Mouse (Mus musculus): ENCODE measurements at regions not wholly inside any gene's neighbourhood (a gene's known extent, or its start where the extent isn't known, plus 50 kb on each side); places are given as distances from the start of the nearest gene placed in this dataset.

- in situ Hi-C loops (cut with MboI; ENCODE audit: low pct_unique_long_range_greater_than_20kb), result no loop called here
- ATAC-seq (no peak), DNase-seq (ENCODE audit: low read depth, low spot score) (no peak)
- ChIA-PET CTCF (interaction anchor here (1.8 to 2.1 kb wide), 2 partner anchors 15 to 21 kb away, joined by 4 to 10 read pairs; no protein-coding TSS in a partner anchor), POLR2A (no interaction called here)
- TF ChIP-seq CTCF (IDR thresholded peaks at IDR 0.05), result no peak
- H3K27me3 ChIP-seq, result no peaks in the 10 kb centered on the region
Measured at GRCm38 (mm10) chr3:103408724-103409123, 129.6 kb downstream of the Trim33 start.

GRCm38 (mm10) chr3:103412247-103412646 is 133.2 kb downstream of the Trim33 start:
- no peak for TF ChIP-seq CTCF (IDR thresholded peaks at IDR 0.05)
- in situ Hi-C loops (cut with MboI; ENCODE audit: low pct_unique_long_range_greater_than_20kb), result no loop called here
- POLR2A ChIA-PET, result no interaction called here
- no peak for ATAC-seq
- no peaks in the 10 kb centered on the region for H3K27me3 ChIP-seq
- CTCF ChIA-PET, result interaction anchor here (1.1 to 3.7 kb wide), 4 partner anchors 14 to 328 kb away, joined by 3 to 10 read pairs (median 4); partner anchors contain the start of gene Olfml3
- no peak for DNase-seq (ENCODE audit: low read depth, low spot score)

DNA sequence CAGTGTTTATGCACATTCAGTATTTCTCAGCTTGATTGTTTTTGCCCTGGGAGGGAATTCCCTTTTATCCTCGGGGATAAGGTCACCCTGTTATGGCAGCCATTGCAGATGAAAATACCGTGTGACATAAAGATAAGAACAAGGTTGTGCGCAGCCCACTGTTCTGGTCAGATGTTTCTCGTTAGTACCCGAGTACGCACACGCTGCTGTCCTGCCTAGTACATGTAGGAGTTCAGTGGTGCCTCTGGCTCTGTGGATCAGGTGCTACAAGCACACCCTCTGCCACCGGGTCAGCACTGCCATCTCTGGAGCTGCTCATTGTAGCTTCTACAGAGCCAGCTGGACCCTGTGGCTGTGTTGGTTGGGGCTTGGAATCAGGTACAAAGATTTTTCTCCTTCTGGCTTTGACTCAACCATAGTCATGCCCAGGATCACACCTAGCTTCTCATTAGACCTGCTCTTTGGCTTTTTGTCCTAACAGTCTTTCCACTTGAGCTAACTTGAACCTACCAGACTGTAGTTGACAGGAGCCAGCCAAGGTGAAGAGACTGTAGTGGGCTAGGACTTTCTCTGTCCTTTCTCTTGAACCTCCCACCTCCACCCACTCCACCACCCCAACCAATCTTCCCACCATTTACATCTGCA is 136.1 kb downstream of the Trim33 start:
- CTCF ChIA-PET, result interaction anchor here (0.8 to 2.8 kb wide), 4 partner anchors 9 to 387 kb away, joined by 3 to 6 read pairs (median 4); partner anchors contain the start of gene Olfml3
- POLR2A ChIA-PET, result no interaction called here
- no peak for ATAC-seq

GRCm38 (mm10) chr3:103416296-103416695 is 137.2 kb downstream of the Trim33 start:
- no peak for TF ChIP-seq CTCF (IDR thresholded peaks at IDR 0.05)
- POLR2A ChIA-PET, result no interaction called here
- H3K27me3 ChIP-seq, result no peaks in the 10 kb centered on the region
- CTCF ChIA-PET, result interaction anchor here (1.2 to 2.8 kb wide), 2 partner anchors 10 to 322 kb away, joined by 3 to 6 read pairs; partner anchors contain the start of gene Olfml3
- DNase-seq (ENCODE audit: low read depth, low spot score) (no peak), ATAC-seq (no peak)
- in situ Hi-C loops (cut with MboI; ENCODE audit: low pct_unique_long_range_greater_than_20kb), result no loop called here

More for the DNA sequence above, 136.1 kb downstream of the Trim33 start:
- in situ Hi-C loops (cut with MboI; ENCODE audit: low pct_unique_long_range_greater_than_20kb), result no loop called here
- DNase-seq (ENCODE audit: low read depth, low spot score), result no peak
- no peaks in the 10 kb centered on the region for H3K27me3 ChIP-seq
- no peak for TF ChIP-seq CTCF (IDR thresholded peaks at IDR 0.05)

DNA sequence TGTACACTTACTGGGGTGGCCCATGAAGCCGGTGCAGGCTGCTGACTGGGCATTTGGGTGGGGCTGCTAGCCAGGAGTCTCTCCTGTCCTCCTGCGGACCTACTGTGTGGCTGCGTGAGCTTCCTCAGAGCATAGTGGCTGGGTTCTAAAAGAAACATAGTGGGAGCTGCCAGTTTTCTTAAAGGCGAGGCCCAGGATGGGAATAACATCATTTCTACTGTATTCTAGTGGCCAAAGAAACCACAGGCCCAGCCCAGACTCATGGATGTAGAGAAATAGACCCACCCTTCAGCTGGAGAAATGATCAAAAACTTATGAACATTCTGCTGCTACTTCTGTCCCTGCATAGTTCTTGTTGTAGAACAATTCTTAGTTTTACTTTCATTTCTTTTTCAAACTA is 138.7 kb downstream of the Trim33 start:
- POLR2A ChIA-PET, result no interaction called here
- ATAC-seq (no peak), DNase-seq (ENCODE audit: low read depth, low spot score) (no peak)

GRCm38 (mm10) chr3:103419761-103420620 is 140.9 kb downstream of the Trim33 start:
- in situ Hi-C loops (cut with MboI; ENCODE audit: low pct_unique_long_range_greater_than_20kb), result no loop called here
- POLR2A ChIA-PET, result interaction anchor here (0.7 kb wide), 1 partner anchor 316 kb away, joined by 3 read pairs; no protein-coding TSS in a partner anchor
- CTCF ChIA-PET, result interaction anchor here (0.7 to 1.9 kb wide), 7 partner anchors 9 to 339 kb away, joined by 3 to 10 read pairs (median 4); partner anchors contain the start of genes Gm10964 and Olfml3
- no peak for TF ChIP-seq CTCF (IDR thresholded peaks at IDR 0.05)
- no peaks in the 10 kb centered on the region for H3K27me3 ChIP-seq
- ATAC-seq (no peak), DNase-seq (ENCODE audit: low read depth, low spot score) (no peak)

More for the DNA sequence above, 138.7 kb downstream of the Trim33 start:
- CTCF ChIA-PET, result no interaction called here
- in situ Hi-C loops (cut with MboI; ENCODE audit: low pct_unique_long_range_greater_than_20kb), result no loop called here
- no peaks in the 10 kb centered on the region for H3K27me3 ChIP-seq
- no peak for TF ChIP-seq CTCF (IDR thresholded peaks at IDR 0.05)

- ChIA-PET POLR2A (interaction anchor here (0.6 to 0.7 kb wide), 2 partner anchors 316 to 483 kb away, joined by 3 read pairs; no protein-coding TSS in a partner anchor), CTCF (interaction anchor here (1.0 to 1.9 kb wide), 7 partner anchors 8 to 338 kb away, joined by 3 to 10 read pairs (median 4); partner anchors contain the start of genes Gm10964 and Olfml3)
- no peaks in the 10 kb centered on the region for H3K27me3 ChIP-seq
- TF ChIP-seq CTCF (IDR thresholded peaks at IDR 0.05), result no peak
- ATAC-seq (no peak), DNase-seq (ENCODE audit: low read depth, low spot score) (no peak)
- in situ Hi-C loops (cut with MboI; ENCODE audit: low pct_unique_long_range_greater_than_20kb), result no loop called here
Measured at GRCm38 (mm10) chr3:103420621-103421274, 141.7 kb downstream of the Trim33 start.

GRCm38 (mm10) chr3:103421275-103421621 is 142.2 kb downstream of the Trim33 start:
- in situ Hi-C loops (cut with MboI; ENCODE audit: low pct_unique_long_range_greater_than_20kb), result no loop called here
- POLR2A ChIA-PET, result interaction anchor here (0.6 kb wide), 1 partner anchor 484 kb away, joined by 3 read pairs; no protein-coding TSS in a partner anchor
- TF ChIP-seq CTCF (IDR thresholded peaks at IDR 0.05), result no peak
- CTCF ChIA-PET, result interaction anchor here (1.3 to 1.9 kb wide), 2 partner anchors 14 to 317 kb away, joined by 3 to 10 read pairs; partner anchors contain the start of genes Gm10964 and Olfml3
- H3K27me3 ChIP-seq, result no peaks in the 10 kb centered on the region
- DNase-seq (ENCODE audit: low read depth, low spot score) (no peak), ATAC-seq (no peak)

- ChIA-PET CTCF (no interaction called here), POLR2A (no interaction called here)
- no peaks in the 10 kb centered on the region for H3K27me3 ChIP-seq
- DNase-seq (ENCODE audit: low read depth, low spot score) (no peak), ATAC-seq (no peak)
- in situ Hi-C loops (cut with MboI; ENCODE audit: low pct_unique_long_range_greater_than_20kb), result no loop called here
- TF ChIP-seq CTCF (IDR thresholded peaks at IDR 0.05), result no peak
Measured at GRCm38 (mm10) chr3:103422806-103423205, 143.7 kb downstream of the Trim33 start.

GRCm38 (mm10) chr3:103423290-103423689 is 144.2 kb downstream of the Trim33 start:
- TF ChIP-seq CTCF (IDR thresholded peaks at IDR 0.05), result no peak
- DNase-seq (ENCODE audit: low read depth, low spot score) (no peak), ATAC-seq (no peak)
- H3K27me3 ChIP-seq, result no peaks in the 10 kb centered on the region
- in situ Hi-C loops (cut with MboI; ENCODE audit: low pct_unique_long_range_greater_than_20kb), result no loop called here
- ChIA-PET POLR2A (no interaction called here), CTCF (no interaction called here)

Data from Patski (cell line).